Mouse (Mus musculus) cerebral cortex, adult 2 months (tissue): ENCODE results near the gene Cnmd.

Experiments used
- WGBS: fragments of 180-500 bp; shearing (Covaris S2); methylation state at CpG from one replicate; pipeline ENCODE4 v1.1.7; 2018; 5-methylcytosine and 5-hydroxymethylcytosine counted together

Gene Cnmd

GRCm38 (mm10) chr14:79645378-79645777 lies 16.6 kb downstream of the Cnmd start:
- 59% methylated on average over 11 of the region's 11 CpGs for WGBS

- WGBS: 83% methylated on average over 9 of the region's 9 CpGs
These were observed 19.9 kb downstream of the Cnmd start for GRCm38 (mm10) chr14:79642063-79642462.

- 75% methylated on average over 4 of the region's 4 CpGs for WGBS
These were observed 25.2 kb downstream of the Cnmd start for GRCm38 (mm10) chr14:79636814-79637213.

GRCm38 (mm10) chr14:79633196-79633595 lies 28.8 kb downstream of the Cnmd start:
- 96% methylated on average over 2 of the region's 2 CpGs for WGBS

GRCm38 (mm10) chr14:79632330-79632729 lies 29.6 kb downstream of the Cnmd start:
- 80% methylated on average over 6 of the region's 6 CpGs for WGBS

GRCm38 (mm10) chr14:79621143-79621542 lies 40.8 kb downstream of the Cnmd start:
- WGBS: 64% methylated on average over 3 of the region's 3 CpGs

- 80% methylated on average over 7 of the region's 7 CpGs for WGBS
These were observed 42.2 kb downstream of the Cnmd start for GRCm38 (mm10) chr14:79619802-79620201.

- 61% methylated on average over 8 of the region's 8 CpGs for WGBS
These were observed 44.7 kb downstream of the Cnmd start for GRCm38 (mm10) chr14:79617121-79617828.

- WGBS: 79% methylated on average over 6 of the region's 6 CpGs
These were observed 53.7 kb downstream of the Cnmd start for GRCm38 (mm10) chr14:79608286-79608685.

GRCm38 (mm10) chr14:79607352-79607751 lies 54.6 kb downstream of the Cnmd start:
- 85% methylated on average over 4 of the region's 4 CpGs for WGBS

- 50% methylated on average over 3 of the region's 3 CpGs for WGBS
These were observed 55.1 kb downstream of the Cnmd start for GRCm38 (mm10) chr14:79606867-79607266.

- WGBS: 85% methylated on average over 6 of the region's 6 CpGs
These were observed 55.6 kb downstream of the Cnmd start for GRCm38 (mm10) chr14:79606392-79606791.

GRCm38 (mm10) chr14:79605881-79606280 lies 56.1 kb downstream of the Cnmd start:
- 77% methylated on average over 2 of the region's 2 CpGs for WGBS

- 58% methylated on average over 4 of the region's 4 CpGs for WGBS
These were observed 65.4 kb downstream of the Cnmd start for GRCm38 (mm10) chr14:79596602-79597001.

- 75% methylated on average over 5 of the region's 5 CpGs for WGBS
These were observed 67.9 kb downstream of the Cnmd start for GRCm38 (mm10) chr14:79594069-79594468.

- WGBS: 89% methylated on average over 2 of the region's 2 CpGs
These were observed 70.4 kb downstream of the Cnmd start for GRCm38 (mm10) chr14:79591611-79592010.

- WGBS: 96% methylated on average over 8 of the region's 8 CpGs
These were observed 71.1 kb downstream of the Cnmd start for GRCm38 (mm10) chr14:79590916-79591315.

- 88% methylated on average over 6 of the region's 6 CpGs for WGBS
These were observed 72.6 kb downstream of the Cnmd start for GRCm38 (mm10) chr14:79589401-79589800.

GRCm38 (mm10) chr14:79588534-79588951 lies 73.4 kb downstream of the Cnmd start:
- 74% methylated on average over 9 of the region's 9 CpGs for WGBS

GRCm38 (mm10) chr14:79587852-79588229 lies 74.1 kb downstream of the Cnmd start:
- WGBS: under 1% methylated on average over 9 of the region's 9 CpGs
